Mouse (Mus musculus) CH12.LX (cell line): ENCODE results near the gene Adat3. TPM values are rescaled to one million over a fixed set of nuclear protein-coding genes. Genes with fewer than 3 reads are reported as not detected.

Source experiments
- DNase-seq: peaks from one replicate; pipeline ENCODE4 v3.0.0-alpha.2; 2013; ENCODE audit errors: extremely low read depth
- H3K27ac ChIP-seq: 2 replicates; pipeline ENCODE4 v1.5.1; 2012; ENCODE audit warnings: low read depth, mild to moderate bottlenecking, control low read depth, moderate library complexity; ENCODE audit not compliant: insufficient read depth
- H3K27me3 ChIP-seq: replicated peaks from 2 replicates; pipeline ENCODE3; 2012; ENCODE audit warnings: inconsistent platforms
- H3K36me3 ChIP-seq, 2 experiments: replicated peaks in 1 of 2; 2 replicates each; pipeline versions ENCODE3 to v1.6.1; 2012; ENCODE audit warnings: inconsistent platforms in 1 of 2, low read length in 1 of 2, mild to moderate bottlenecking in 1 of 2, mixed read lengths in 1 of 2, moderate library complexity in 1 of 2; ENCODE audit not compliant: control insufficient read depth in 1 of 2, insufficient read depth in 1 of 2
- H3K4me1 ChIP-seq, 2 experiments: 2 replicates each; pipeline ENCODE4 v1.6.1; 2012; ENCODE audit warnings: inconsistent platforms in 1 of 2, moderate library complexity in 1 of 2; ENCODE audit not compliant: insufficient read depth in 2 of 2, control insufficient read depth in 1 of 2
- H3K4me2 ChIP-seq: 2 replicates; pipeline ENCODE4 v1.6.1; 2012; ENCODE audit warnings: low read depth, mild to moderate bottlenecking, control low read depth; ENCODE audit not compliant: poor library complexity, insufficient read depth, severe bottlenecking
- H3K4me3 ChIP-seq, 3 experiments: fragments of 150-350 bp in 1 of 3; sonication (generic) in 1 of 3; replicated peaks in 1 of 3; 2 replicates each; pipeline versions ENCODE3 to v1.5.1; 2011 to 2012; ENCODE audit warnings: low read depth in 2 of 3, low read length in 2 of 3, mild to moderate bottlenecking in 2 of 3, moderate library complexity in 2 of 3, control low read depth in 1 of 3, improper control_type of control experiment in 1 of 3, inconsistent platforms in 1 of 3, mixed read lengths in 1 of 3; ENCODE audit not compliant: poor library complexity in 1 of 3
- H3K79me2 ChIP-seq: replicated peaks from 2 replicates; pipeline ENCODE4 v1.6.1; 2012; ENCODE audit warnings: mild to moderate bottlenecking, moderate library complexity; ENCODE audit not compliant: control insufficient read depth, poor library complexity, insufficient read depth, severe bottlenecking; ENCODE audit errors: extremely low read depth
- H3K9ac ChIP-seq: 2 replicates; pipeline ENCODE4 v1.6.1; 2012; ENCODE audit warnings: low read depth, mild to moderate bottlenecking, control low read depth, moderate library complexity; ENCODE audit not compliant: insufficient read depth
- H3K9me3 ChIP-seq: replicated peaks from 2 replicates; pipeline ENCODE3; 2012; ENCODE audit warnings: low read length, inconsistent platforms, mixed read lengths
- BHLHE40 ChIP-seq: IDR thresholded peaks from 2 replicates; pipeline ENCODE4 v1.6.1; 2011; ENCODE audit warnings: mild to moderate bottlenecking, low read depth, low read length, improper control_type of control experiment
- CHD1 ChIP-seq: IDR thresholded peaks from 2 replicates; pipeline ENCODE4 v1.6.1; 2012; ENCODE audit warnings: low read depth, low read length, improper control_type of control experiment, inconsistent platforms
- CHD2 ChIP-seq: IDR thresholded peaks from 2 replicates; pipeline ENCODE4 v1.6.1; 2011; ENCODE audit warnings: low read length, improper control_type of control experiment
- CTCF ChIP-seq, 2 experiments: IDR thresholded peaks in 1 of 2; conservative IDR thresholded peaks in 1 of 2; 2 replicates each; pipeline ENCODE4 v1.5.1; 2011 to 2012; ENCODE audit warnings: low read depth in 2 of 2, low read length in 2 of 2, improper control_type of control experiment in 1 of 2, inconsistent platforms in 1 of 2, mild to moderate bottlenecking in 1 of 2, moderate library complexity in 1 of 2
- E2F4 ChIP-seq: IDR thresholded peaks from 2 replicates; pipeline ENCODE4 v1.6.1; 2011; ENCODE audit warnings: low read depth, low read length, improper control_type of control experiment; ENCODE audit not compliant: insufficient replicate concordance
- ELF1 ChIP-seq: IDR thresholded peaks from 2 replicates; pipeline ENCODE4 v1.6.1; 2014; ENCODE audit warnings: low read depth, mild to moderate bottlenecking, inconsistent platforms, low read length, improper control_type of control experiment
- ETS1 ChIP-seq: conservative IDR thresholded peaks from 2 replicates; pipeline ENCODE4 v1.6.1; 2012; ENCODE audit warnings: low read depth, mild to moderate bottlenecking, inconsistent platforms, low read length, improper control_type of control experiment, moderate library complexity
- GABPA ChIP-seq: IDR thresholded peaks from 2 replicates; pipeline ENCODE4 v1.6.1; 2012; ENCODE audit warnings: low read depth, low read length, improper control_type of control experiment, inconsistent platforms; ENCODE audit not compliant: insufficient replicate concordance
- JUN ChIP-seq: IDR thresholded peaks from 2 replicates; pipeline ENCODE4 v1.6.1; 2011; ENCODE audit warnings: low read depth, mild to moderate bottlenecking, low read length, improper control_type of control experiment, moderate library complexity; ENCODE audit not compliant: insufficient read depth
- MAX ChIP-seq: IDR thresholded peaks from 2 replicates; pipeline ENCODE4 v1.6.1; 2011; ENCODE audit warnings: low read length, improper control_type of control experiment
- MEF2A ChIP-seq: IDR thresholded peaks from 2 replicates; pipeline ENCODE4 v1.6.1; 2014; ENCODE audit warnings: low read depth, mild to moderate bottlenecking, inconsistent platforms, low read length, improper control_type of control experiment, borderline replicate concordance
- MXI1 ChIP-seq: IDR thresholded peaks from 2 replicates; pipeline ENCODE4 v1.6.1; 2011; ENCODE audit warnings: mild to moderate bottlenecking, low read depth, low read length, improper control_type of control experiment
- NELFE ChIP-seq: IDR thresholded peaks from 2 replicates; pipeline ENCODE4 v1.6.1; 2011; ENCODE audit warnings: low read depth, low read length, improper control_type of control experiment
- NRF1 ChIP-seq: IDR thresholded peaks from 2 replicates; pipeline ENCODE4 v1.6.1; 2014; ENCODE audit warnings: low read depth, mild to moderate bottlenecking, inconsistent platforms, low read length, improper control_type of control experiment, moderate library complexity
- PAX5 ChIP-seq: IDR thresholded peaks from 2 replicates; pipeline ENCODE4 v1.6.1; 2012; ENCODE audit warnings: low read length, inconsistent platforms, mixed read lengths
- SIN3A ChIP-seq: IDR thresholded peaks from 2 replicates; pipeline ENCODE4 v1.6.1; 2012; ENCODE audit warnings: low read length, improper control_type of control experiment, inconsistent platforms
- TBP ChIP-seq: conservative IDR thresholded peaks from 2 replicates; pipeline ENCODE4 v1.6.1; 2011; ENCODE audit warnings: low read depth, low read length, improper control_type of control experiment
- TCF12 ChIP-seq: IDR thresholded peaks from 2 replicates; pipeline ENCODE4 v1.6.1; 2014; ENCODE audit warnings: low read depth, mild to moderate bottlenecking, inconsistent platforms, low read length, improper control_type of control experiment
- USF2 ChIP-seq: conservative IDR thresholded peaks from 2 replicates; pipeline ENCODE4 v1.6.1; 2011; ENCODE audit warnings: low read depth, low read length, improper control_type of control experiment
- ZC3H11A ChIP-seq: IDR thresholded peaks from 2 replicates; pipeline ENCODE4 v1.6.1; 2012; ENCODE audit warnings: low read depth, mild to moderate bottlenecking, inconsistent platforms, low read length, improper control_type of control experiment
- ZNF384 ChIP-seq: IDR thresholded peaks from 2 replicates; pipeline ENCODE4 v1.6.1; 2012; ENCODE audit warnings: low read depth, low read length, improper control_type of control experiment, inconsistent platforms
- dilution Hi-C: fragments of 300-500 bp; cut with MboI; formaldehyde crosslinking; loops from 2 replicates; pipeline ENCODE4 v1.14.3; 2020; ENCODE audit warnings: low sequenced_read_pairs; ENCODE audit not compliant: extremely low pct_unique_long_range_greater_than_20kb, extremely low pct_ligation_motif_present
- in situ Hi-C: fragments of 300-500 bp; cut with MboI; formaldehyde crosslinking; loops from 3 replicates; pipeline ENCODE4 v1.14.3; 2019; ENCODE audit warnings: low sequenced_read_pairs, low pct_ligation_motif_present, low pct_unique_long_range_greater_than_20kb, mixed read lengths
- polyA plus RNA-seq: library from polyadenylated mRNA; unstranded; fragments of >175 nt; gene quantifications from 2 replicates; pipeline ENCODE4 v1.2.1, GENCODE M21; 2012; ENCODE audit warnings: low read depth; ENCODE audit not compliant: insufficient read length
- total RNA-seq, 2 experiments: library from RNA; depleted of rRNA; stranded (reverse); fragments of 300-350 nt in 1 of 2; fragments of >200 nt in 1 of 2; gene quantifications; 2 replicates each; pipeline ENCODE4 v1.2.3; 2012 to 2014

Gene Adat3
- total and polyA plus RNA-seq, 3 experiments, result 5.0 to 6.7 (median 6.6) TPM

DNA sequence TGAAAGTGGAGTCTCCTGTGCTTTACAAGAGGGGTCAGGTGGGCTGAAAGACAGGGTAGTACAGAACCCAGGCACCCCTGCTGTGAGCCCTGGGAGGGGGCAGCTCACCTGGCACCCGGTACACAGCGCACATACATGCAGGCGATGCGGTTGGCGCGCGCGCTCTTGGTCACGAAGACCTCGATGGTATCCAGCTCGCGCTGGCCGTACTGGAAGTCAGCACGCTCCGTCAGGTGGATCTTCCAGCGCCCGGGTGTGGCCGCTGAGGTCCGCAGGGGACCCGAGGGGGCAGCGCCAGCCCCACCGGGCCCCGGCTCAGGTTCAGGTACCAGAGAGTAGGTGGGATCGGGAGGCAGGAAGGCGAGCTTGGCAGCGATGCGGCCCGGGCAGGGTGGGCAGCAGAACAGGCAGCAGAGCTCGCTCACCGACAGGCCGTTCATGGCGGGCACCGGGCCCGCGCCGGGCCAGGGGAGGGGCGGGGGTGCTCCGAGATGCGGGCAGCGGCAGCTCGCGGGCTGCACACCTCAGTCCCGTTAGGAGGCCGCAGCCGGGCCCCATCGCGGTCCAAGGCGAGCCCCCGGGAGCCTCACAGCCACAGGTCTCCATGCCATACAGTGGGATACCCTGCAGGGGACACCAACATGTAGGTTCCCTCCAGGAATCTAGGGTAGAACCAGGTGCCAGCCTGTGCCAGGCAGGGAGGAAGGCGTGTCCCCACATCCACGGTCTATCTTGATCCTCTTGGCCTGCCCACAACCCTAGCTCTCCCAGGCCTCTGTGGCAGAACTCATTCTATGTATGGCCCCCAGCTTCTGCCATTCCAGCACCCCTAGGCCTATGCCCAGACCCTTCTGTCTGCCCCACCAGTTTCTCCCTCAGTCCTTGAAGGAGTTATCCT, 16.0 kb upstream of the Adat3 start:
- Histone ChIP-seq H3K9ac (no peak overlapping the region), H3K4me3 (no peak overlapping the region), H3K9me3 (no peaks in the 10 kb centered on the region), H3K4me1 (peaks cover 29 to 75% of the 10 kb centered on the region in 2 experiments), H3K27ac (no peak overlapping the region), H3K36me3 (peaks cover 31 to 56% of the 10 kb centered on the region in 2 experiments), H3K4me2 (no peak overlapping the region; the same call in 1 of the 2 replicates), H3K27me3 (no peaks in the 10 kb centered on the region), H3K79me2 (peaks cover 20% of the 10 kb centered on the region)
- in situ Hi-C loops, result no loop called here
- TF ChIP-seq CHD2 (no peak), ZC3H11A (no peak), GABPA (no peak), MEF2A (no peak), SIN3A (no peak)
- dilution Hi-C loops, result no loop called here
- no peak for DNase-seq

DNA sequence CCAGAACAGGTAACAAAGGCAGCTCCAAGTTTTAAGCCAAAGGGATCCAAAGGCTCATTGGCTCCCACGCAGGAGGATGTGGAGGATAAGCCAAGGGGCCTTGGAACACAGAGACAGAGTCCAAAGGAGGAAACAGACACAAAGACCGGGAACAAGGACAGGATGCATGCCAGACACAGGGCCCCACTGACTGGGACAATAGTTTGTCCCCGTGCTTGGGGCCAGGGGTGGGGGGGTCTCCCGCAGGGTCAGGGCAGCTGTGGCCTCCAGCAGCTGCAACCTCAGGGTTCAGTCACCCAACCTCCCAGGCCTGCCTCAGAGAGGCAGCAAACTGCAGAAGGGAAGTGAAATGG, 15.4 kb upstream of the Adat3 start:
- Histone ChIP-seq H3K9ac (no peak overlapping the region), H3K4me3 (no peak overlapping the region), H3K4me1 (peaks cover 29 to 70% of the 10 kb centered on the region in 2 experiments), H3K79me2 (peaks cover 20% of the 10 kb centered on the region), H3K36me3 (peaks cover 31 to 52% of the 10 kb centered on the region in 2 experiments), H3K27ac (no peak overlapping the region), H3K4me2 (no peak overlapping the region; the same call in 1 of the 2 replicates), H3K27me3 (no peaks in the 10 kb centered on the region), H3K9me3 (no peaks in the 10 kb centered on the region)
- dilution Hi-C loops (no loop called here), in situ Hi-C loops (no loop called here)
- TF ChIP-seq CHD2 (no peak), TCF12 (peak; percentile 44; the same call in 1 of the 2 replicates)
- DNase-seq, result no peak

DNA sequence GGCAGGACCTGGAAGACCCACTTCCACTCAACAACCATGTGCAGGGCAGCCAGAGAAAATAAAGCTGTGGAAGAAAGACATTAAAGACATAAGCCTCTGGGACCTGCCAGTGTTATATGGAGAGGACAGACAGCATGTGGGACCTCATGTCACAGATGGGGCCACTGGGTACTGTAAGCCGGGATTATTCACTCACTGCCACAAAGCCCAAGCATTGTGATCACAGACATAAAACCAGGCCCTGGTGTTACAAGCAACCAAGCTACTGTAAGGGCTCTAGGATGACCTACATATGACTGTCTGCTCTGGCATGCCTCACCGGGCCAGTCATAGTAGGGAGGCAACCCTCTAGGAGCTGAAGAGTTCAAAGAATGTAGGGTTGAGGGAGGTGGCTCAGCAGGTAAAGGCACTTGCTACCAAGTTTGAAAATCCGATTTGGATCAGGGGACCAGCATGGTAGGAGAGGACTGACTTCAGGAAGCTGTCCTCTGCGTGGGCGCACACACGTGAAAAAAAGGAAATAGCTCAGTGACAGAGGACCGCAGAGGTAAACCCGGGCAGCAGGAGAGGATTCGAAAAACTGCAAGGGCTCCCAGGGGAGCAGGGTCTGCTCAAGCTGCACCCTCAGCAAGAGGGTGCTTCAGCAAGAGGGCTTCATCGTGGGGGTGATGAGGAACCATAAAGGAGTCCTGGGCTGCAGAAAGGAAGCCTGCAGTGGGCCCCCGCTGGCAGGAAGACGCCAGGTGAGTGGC, 13.4 kb upstream of the Adat3 start:
- peak overlapping the region; percentile 78 for H3K9ac ChIP-seq
- no peak for DNase-seq
- H3K4me3 ChIP-seq, result peak overlapping the region; percentile 90 to 91 (median 91)
- H3K27ac ChIP-seq, result no peak overlapping the region; the same call in 1 of the 2 replicates
- peaks cover 19 to 34% of the 10 kb centered on the region in 2 experiments for H3K36me3 ChIP-seq
- dilution Hi-C loops, result no loop called here
- peak overlapping the region; percentile 92 for H3K4me2 ChIP-seq
- in situ Hi-C loops, result no loop called here
- H3K9me3 ChIP-seq, result no peaks in the 10 kb centered on the region
- peaks cover 20% of the 10 kb centered on the region for H3K79me2 ChIP-seq
- peaks cover 29 to 52% of the 10 kb centered on the region in 2 experiments for H3K4me1 ChIP-seq
- H3K27me3 ChIP-seq, result no peaks in the 10 kb centered on the region
- no peak for TF ChIP-seq TBP
- TF ChIP-seq MXI1, result peak; percentile 62; the same call in 1 of the 2 replicates
- no peak for TF ChIP-seq GABPA
- TF ChIP-seq ZC3H11A, result no peak
- no peak for TF ChIP-seq CHD1
- peak; percentile 59 for TF ChIP-seq MAX
- TF ChIP-seq NRF1, result no peak
- peak; percentile 75 for TF ChIP-seq BHLHE40
- no peak for TF ChIP-seq NELFE
- no peak for TF ChIP-seq ELF1
- TF ChIP-seq CHD2, result no peak
- no peak for TF ChIP-seq ETS1
- TF ChIP-seq SIN3A, result peak; percentile 61; the same call in 1 of the 2 replicates
- no peak for TF ChIP-seq USF2
- TF ChIP-seq PAX5, result no peak
- no peak for TF ChIP-seq E2F4
- TF ChIP-seq JUN, result no peak
- TF ChIP-seq ZNF384, result no peak
- no peak for TF ChIP-seq CTCF (conservative IDR thresholded peaks at IDR 0.05 in 1 of 2, IDR thresholded peaks at IDR 0.05 in 1 of 2; ENCODE audit: low read depth in 2 of 2, low read length in 2 of 2)
